Mouse (Mus musculus) small intestine, adult 2 months (tissue): Measurements from ENCODE around the gene Slc12a8.

ENCODE experiments used
- CTCF ChIP-seq: fragments of 200-500 bp; IDR thresholded peaks from 2 replicates; pipeline ENCODE4 v1.5.1; 2012; ENCODE audit warnings: low read depth, mild to moderate bottlenecking, control low read depth, inconsistent platforms, low read length, moderate library complexity, mixed read lengths; ENCODE audit not compliant: insufficient replicate concordance, insufficient read length; ENCODE audit errors: extremely low read depth
- POLR2A ChIP-seq: fragments of 200-500 bp; IDR thresholded peaks from 2 replicates; pipeline ENCODE4 v1.6.1; 2012; ENCODE audit warnings: low read depth, mild to moderate bottlenecking, control low read depth, inconsistent platforms, low read length, moderate library complexity

- TF ChIP-seq CTCF (no peak), POLR2A (no peak)
These were observed 63.7 kb downstream of the Slc12a8 start for GRCm38 (mm10) chr16:33580736-33581241.
